9 mouse cellular contexts compared by ENCODE assay signal in the genomic region with DNA sequence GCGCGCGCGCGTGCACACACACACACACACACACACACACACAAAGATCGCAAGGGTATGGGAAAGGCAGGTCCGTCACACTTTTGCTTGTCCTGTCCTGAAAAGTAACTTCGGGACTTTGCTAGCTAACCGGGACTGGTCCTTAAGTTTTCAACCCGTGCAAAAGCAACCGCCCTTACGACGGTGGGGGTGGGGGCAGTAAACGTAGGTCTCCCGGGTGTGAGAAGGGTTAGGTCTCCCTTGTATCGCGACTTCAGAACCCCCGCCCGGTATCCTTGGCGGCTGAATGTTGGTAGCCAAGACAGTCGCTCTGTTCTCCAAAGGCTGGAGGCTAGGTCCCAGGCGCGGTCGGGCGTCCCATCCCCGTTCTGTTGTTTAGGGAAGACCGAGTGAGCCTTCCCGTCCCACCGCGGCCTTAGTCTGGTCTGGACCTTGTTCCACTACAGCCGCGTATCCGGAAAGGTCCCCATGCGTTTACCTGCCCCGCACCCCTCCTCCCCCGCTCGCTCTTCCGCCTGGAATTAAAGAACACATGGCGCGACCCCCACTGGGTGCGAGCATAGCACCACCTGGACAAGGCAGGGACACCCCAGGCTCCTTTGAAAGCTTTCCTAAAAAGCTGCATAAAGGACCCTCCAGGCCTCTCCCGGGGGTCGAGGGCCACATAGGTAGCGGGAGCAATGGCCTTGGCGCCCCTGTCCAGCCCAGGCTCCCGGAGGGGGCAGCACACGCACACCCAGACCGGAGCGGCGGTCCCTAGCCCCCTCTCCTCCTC. TPM values are rescaled to one million over a fixed set of nuclear protein-coding genes. Genes with fewer than 3 reads are reported as not detected.
A peak's percentile ranks its signal among the peaks of the same experiment; 100 is the strongest.
DNase-seq lines count a peak whose midpoint lies in the region; ATAC-seq and TF ChIP-seq lines count a peak whose summit lies in the region.
"Had no signal": no experiment of that assay in that cellular context is flagged by ENCODE, and none has a peak within 500 bp of the region (broad histone marks: within the 10 kb centered on the region; RNA-seq: fewer than 3 reads in every experiment).

No protein-coding gene starts in this region.

- H3K9ac ChIP-seq in embryonic facial prominence, embryonic 12.5 days, result peak overlapping the region; percentile 73; the same call in 1 of the 2 replicates
- no peak overlapping the region for H3K9ac ChIP-seq in hindbrain, postnatal 0 days (replicated peaks; ENCODE audit: low read length)

- no peak for TF ChIP-seq CTCF in hindbrain, postnatal 0 days (IDR thresholded peaks at IDR 0.05; ENCODE audit: low read depth)

- WGBS in embryonic facial prominence, embryonic 12.5 days, result under 1% methylated on average over 50 of the region's 50 CpGs
- under 1% methylated on average over 50 of the region's 50 CpGs for WGBS in hindbrain, postnatal 0 days

- H3K36me3 ChIP-seq in embryonic facial prominence, embryonic 12.5 days, result no peaks in the 10 kb centered on the region
- H3K36me3 ChIP-seq in hindbrain, postnatal 0 days (ENCODE audit: insufficient read depth, low read length), result no peaks in the 10 kb centered on the region

- ATAC-seq in cerebellum, adult (ENCODE audit: insufficient number of reproducible peaks, low FRiP score, low TSS enrichment), result no peak
- ATAC-seq in embryonic facial prominence, embryonic 12.5 days (ENCODE audit: insufficient number of reproducible peaks, insufficient read depth, low FRiP score, low TSS enrichment), result no peak
- ATAC-seq in hindbrain, postnatal 0 days, result peak; percentile 25; the same call in 1 of the 2 replicates
- ATAC-seq in monocyte, adult 5-6 weeks (replicated peaks; ENCODE audit: insufficient number of reproducible peaks, low FRiP score, low TSS enrichment, poor library complexity, severe bottlenecking), result no peak

- no peak overlapping the region for H3K27ac ChIP-seq in embryonic facial prominence, embryonic 12.5 days
- H3K27ac ChIP-seq in hindbrain, postnatal 0 days, result no peak overlapping the region

- peak overlapping the region; percentile 94 for H3K4me2 ChIP-seq in embryonic facial prominence, embryonic 12.5 days (replicated peaks)
- H3K4me2 ChIP-seq in hindbrain, postnatal 0 days (ENCODE audit: low read depth, low read length), result peak overlapping the region; percentile 85

- H3K27me3 ChIP-seq in embryonic facial prominence, embryonic 12.5 days, result peaks cover 28% of the 10 kb centered on the region
- peaks cover 15% of the 10 kb centered on the region for H3K27me3 ChIP-seq in hindbrain, postnatal 0 days (ENCODE audit: insufficient read depth, low read length)

- H3K4me3 ChIP-seq in embryonic facial prominence, embryonic 12.5 days, result peak overlapping the region; percentile 71
- peak overlapping the region; percentile 52 for H3K4me3 ChIP-seq in hindbrain, postnatal 0 days (ENCODE audit: low read length)

- peak; percentile 10 for DNase-seq in cerebellum, adult 8-10 months
- DNase-seq in A20 (ENCODE audit: low read depth, low spot score), result peak; percentile 82
- no peak for DNase-seq in hindbrain, postnatal 0 days (ENCODE audit: low spot score)
- DNase-seq in lung, postnatal 4 days, result peak; percentile 31 to 35
- DNase-seq in c-Kit-positive CD71-positive TER-119-positive erythroid progenitor cells, embryonic 14.5 days (ENCODE audit: low spot score), result no peak

- H3K4me1 ChIP-seq in embryonic facial prominence, embryonic 12.5 days, result peaks cover 14% of the 10 kb centered on the region
- no peaks in the 10 kb centered on the region for H3K4me1 ChIP-seq in hindbrain, postnatal 0 days (ENCODE audit: insufficient read depth, low read length)

- no peaks in the 10 kb centered on the region for H3K9me3 ChIP-seq in embryonic facial prominence, embryonic 12.5 days
- no peaks in the 10 kb centered on the region for H3K9me3 ChIP-seq in hindbrain, postnatal 0 days (ENCODE audit: low read length)

RNA-seq across cellular contexts. Expression of a gene that starts 0.8 kb away (rescaled TPM):
- polyA plus RNA-seq in embryonic facial prominence, embryonic 12.5 days (2016; fragmentation: Nextera tagmentation; extraction: Ambion mirVana), result 13.6 and 19.9 TPM in 2 replicates
- 5.5 TPM in 1 of 2 replicates, not detected in the other for total RNA-seq in hindbrain, postnatal 0 days (2014; rRNA removed)
- polyA plus RNA-seq in hindbrain, postnatal 0 days (2015; fragmentation: Nextera tagmentation; extraction: Ambion mirVana), result 2.4 and 4.2 TPM in 2 replicates
- total RNA-seq in monocyte, adult 5-6 weeks (2017), result 11.7 to 25.5 TPM (median 23.4 TPM) in 3 replicates

RNA-seq across cellular contexts. Expression of a gene that starts 8.5 kb away (rescaled TPM):
- 8.6 and 8.9 TPM in 2 replicates for polyA plus RNA-seq in embryonic facial prominence, embryonic 12.5 days (2016; fragmentation: Nextera tagmentation; extraction: Ambion mirVana)
- total RNA-seq in hindbrain, postnatal 0 days (2014; rRNA removed), result 0.26 TPM in 1 of 2 replicates, not detected in the other
- polyA plus RNA-seq in hindbrain, postnatal 0 days (2015; fragmentation: Nextera tagmentation; extraction: Ambion mirVana), result 0.28 and 0.48 TPM in 2 replicates
- 2.5 TPM in 1 of 3 replicates, not detected in the others for total RNA-seq in monocyte, adult 5-6 weeks (2017)
- total RNA-seq: MEL had no signal

RNA-seq across cellular contexts. Expression of a gene that starts 8.5 kb away (rescaled TPM):
- 0.37 and 0.73 TPM in 2 replicates for polyA plus RNA-seq in embryonic facial prominence, embryonic 12.5 days (2016; fragmentation: Nextera tagmentation; extraction: Ambion mirVana)
- not detected in 2 replicates for total RNA-seq in hindbrain, postnatal 0 days (2014; rRNA removed)
- 0.44 and 0.64 TPM in 2 replicates for polyA plus RNA-seq in hindbrain, postnatal 0 days (2015; fragmentation: Nextera tagmentation; extraction: Ambion mirVana)
- total RNA-seq in monocyte, adult 5-6 weeks (2017), result not detected in 3 replicates
- total RNA-seq: MEL had no signal

Comparison
In these comparisons a context has a peak if more than half of its experiments do, and no peak if none do; other contexts are left out.
1. DNase-seq: peak in cerebellum, adult 8-10 months (single experiment), A20 (single experiment) and lung, postnatal 4 days (2 of 2); none in hindbrain, postnatal 0 days (single experiment) and c-Kit-positive CD71-positive TER-119-positive erythroid progenitor cells, embryonic 14.5 days (single experiment).